Mouse (Mus musculus) embryonic facial prominence, embryonic 10.5 days (tissue): ENCODE measurements at regions not wholly inside any gene's neighbourhood (a gene's known extent, or its start where the extent isn't known, plus 50 kb on each side); places are given as distances from the start of the nearest gene placed in this dataset.

Experiments
- DNase-seq: peaks from one replicate; pipeline ENCODE4 v3.0.0-alpha.2; 2017; ENCODE audit warnings: low spot score
- H3K27ac ChIP-seq: fragments of 300-500 bp; sonication (generic); replicated peaks from 2 replicates; pipeline ENCODE4 v1.5.1; 2016; ENCODE audit warnings: mild to moderate bottlenecking
- H3K27me3 ChIP-seq: fragments of 300-500 bp; sonication (generic); replicated peaks from 2 replicates; pipeline ENCODE4 v1.6.1; 2016; ENCODE audit warnings: low read depth, mild to moderate bottlenecking; ENCODE audit not compliant: poor library complexity, severe bottlenecking
- H3K36me3 ChIP-seq: fragments of 300-500 bp; sonication (generic); replicated peaks from 2 replicates; pipeline ENCODE4 v1.6.1; 2016; ENCODE audit warnings: mild to moderate bottlenecking, moderate library complexity
- H3K4me1 ChIP-seq: fragments of 300-500 bp; sonication (generic); 2 replicates; pipeline ENCODE4 v1.6.1; 2016
- H3K4me3 ChIP-seq: fragments of 300-500 bp; sonication (generic); 2 replicates; pipeline ENCODE4 v1.5.1; 2016; ENCODE audit warnings: mild to moderate bottlenecking, moderate library complexity
- H3K9me3 ChIP-seq: fragments of 300-500 bp; sonication (generic); 2 replicates; pipeline ENCODE4 v1.6.1; 2016; ENCODE audit warnings: mild to moderate bottlenecking
- WGBS: fragments of 180-500 bp; shearing (Covaris S2); methylation state at CpG from one replicate; pipeline ENCODE4 v1.1.7; 2016; 5-methylcytosine and 5-hydroxymethylcytosine counted together

GRCm38 (mm10) chr4:150712856-150713255 lies 60.9 kb upstream of the Slc45a1 start:
- H3K27ac ChIP-seq: no peak overlapping the region; the same call in 1 of the 2 replicates
- no peak overlapping the region for H3K4me3 ChIP-seq
- peaks cover 37% of the 10 kb centered on the region for H3K4me1 ChIP-seq
- H3K9me3 ChIP-seq: no peaks in the 10 kb centered on the region
- H3K36me3 ChIP-seq: no peaks in the 10 kb centered on the region
- peaks cover 7% of the 10 kb centered on the region; the same call in 1 of the 2 replicates for H3K27me3 ChIP-seq
- 68% methylated on average over 10 of the region's 10 CpGs for WGBS
- DNase-seq: no peak

- Histone ChIP-seq H3K36me3 (no peaks in the 10 kb centered on the region), H3K27ac (no peak overlapping the region), H3K27me3 (peaks cover 9% of the 10 kb centered on the region; the same call in 1 of the 2 replicates), H3K9me3 (no peaks in the 10 kb centered on the region), H3K4me1 (peaks cover 32% of the 10 kb centered on the region), H3K4me3 (no peak overlapping the region)
- 93% methylated on average over 6 of the region's 6 CpGs for WGBS
- DNase-seq: no peak
Measured at GRCm38 (mm10) chr4:150711646-150712045, 59.7 kb upstream of the Slc45a1 start.

DNA sequence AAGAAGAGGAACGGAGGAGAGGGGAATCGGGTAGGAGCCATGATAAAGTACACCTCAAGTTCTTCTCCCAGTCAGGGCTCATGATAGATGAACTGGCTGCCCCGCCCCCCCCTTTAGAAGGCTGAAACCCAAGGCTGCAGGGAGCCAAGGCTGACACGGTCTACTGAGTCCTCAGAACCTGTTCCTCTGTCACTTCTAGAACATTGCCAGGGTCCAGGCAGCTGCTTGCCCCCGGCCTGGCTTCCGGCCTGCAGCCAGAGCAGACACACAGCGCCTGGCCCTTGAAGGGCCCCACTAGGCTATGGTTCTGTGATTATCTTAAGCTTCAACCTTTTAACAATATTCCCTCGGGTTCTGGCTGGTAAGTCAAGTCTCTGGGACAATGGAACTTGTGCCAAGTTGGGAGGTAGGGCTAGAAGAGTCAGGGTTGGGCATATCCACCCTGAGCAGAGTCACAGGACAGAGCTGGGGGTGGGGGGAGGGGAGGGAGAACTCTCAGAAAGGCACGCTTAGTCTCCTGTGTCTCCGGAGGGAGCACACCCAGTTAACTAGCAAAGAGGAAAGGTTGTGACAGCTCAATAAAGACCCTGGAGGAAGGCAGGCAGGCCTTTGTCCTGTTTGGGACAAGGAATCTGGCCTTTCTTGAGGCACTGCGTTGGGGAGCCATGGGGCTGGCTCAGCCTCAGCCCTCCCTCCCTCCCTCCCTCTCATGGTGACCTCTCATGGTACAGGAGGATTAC lies 57.6 kb upstream of the Slc45a1 start:
- DNase-seq: peak; percentile 34
- H3K27ac ChIP-seq: peak overlapping the region; percentile 69
- 43% methylated on average over 11 of the region's 11 CpGs for WGBS
- no peaks in the 10 kb centered on the region for H3K9me3 ChIP-seq
- H3K4me3 ChIP-seq: no peak overlapping the region
- no peaks in the 10 kb centered on the region for H3K36me3 ChIP-seq
- H3K4me1 ChIP-seq: peaks cover 23% of the 10 kb centered on the region
- H3K27me3 ChIP-seq: peaks cover 13% of the 10 kb centered on the region; the same call in 1 of the 2 replicates

GRCm38 (mm10) chr4:150708572-150708984 lies 56.6 kb upstream of the Slc45a1 start:
- H3K9me3 ChIP-seq: no peaks in the 10 kb centered on the region
- no peak overlapping the region for H3K4me3 ChIP-seq
- no peaks in the 10 kb centered on the region for H3K36me3 ChIP-seq
- H3K27ac ChIP-seq: no peak overlapping the region; the same call in 1 of the 2 replicates
- H3K4me1 ChIP-seq: peaks cover 23% of the 10 kb centered on the region
- 78% methylated on average over 4 of the region's 4 CpGs for WGBS
- DNase-seq: no peak
- peaks cover 13% of the 10 kb centered on the region; the same call in 1 of the 2 replicates for H3K27me3 ChIP-seq

DNA sequence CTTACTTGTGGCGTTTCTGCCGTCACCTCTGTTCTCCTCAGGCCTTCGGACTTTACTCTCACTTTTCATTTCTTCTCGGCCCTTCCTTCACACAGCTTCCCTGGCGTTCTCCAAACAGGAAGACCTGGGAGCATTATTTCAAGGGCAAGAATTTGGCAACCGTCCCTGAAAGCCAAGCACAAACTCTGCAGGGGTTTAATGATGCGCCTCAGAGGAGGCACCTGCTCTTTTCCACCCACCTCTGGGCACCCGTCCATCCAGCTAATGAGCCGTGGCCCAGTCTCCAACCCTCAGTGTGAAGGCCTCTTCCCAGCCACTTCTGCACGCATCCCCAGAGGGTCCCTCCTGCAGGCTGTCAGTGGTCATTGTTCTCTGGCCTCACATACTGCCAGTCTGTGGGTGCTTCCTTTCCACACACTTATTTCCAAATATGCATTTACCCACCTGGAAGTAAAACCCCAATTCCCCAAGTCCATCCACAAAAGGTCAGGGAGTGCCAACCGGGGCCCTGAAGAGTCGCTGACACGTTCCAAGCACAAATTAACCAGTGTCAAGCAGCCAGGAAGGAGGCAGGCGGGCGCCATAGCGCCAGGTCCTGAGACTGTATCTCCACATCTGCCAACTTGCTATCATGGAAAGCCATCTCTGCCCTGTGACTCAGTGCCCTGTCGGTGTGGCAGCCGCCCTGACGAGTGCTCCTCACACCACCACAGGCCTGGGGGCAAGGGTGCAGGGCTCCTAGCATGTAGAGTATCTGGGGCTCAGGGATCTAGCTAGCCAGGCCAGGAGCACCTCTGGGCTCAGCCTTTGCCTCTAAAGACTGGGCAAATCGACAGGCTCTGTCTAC lies 56.0 kb upstream of the Slc45a1 start:
- Histone ChIP-seq H3K4me3 (no peak overlapping the region), H3K27ac (no peak overlapping the region; the same call in 1 of the 2 replicates), H3K4me1 (peaks cover 23% of the 10 kb centered on the region)

DNA sequence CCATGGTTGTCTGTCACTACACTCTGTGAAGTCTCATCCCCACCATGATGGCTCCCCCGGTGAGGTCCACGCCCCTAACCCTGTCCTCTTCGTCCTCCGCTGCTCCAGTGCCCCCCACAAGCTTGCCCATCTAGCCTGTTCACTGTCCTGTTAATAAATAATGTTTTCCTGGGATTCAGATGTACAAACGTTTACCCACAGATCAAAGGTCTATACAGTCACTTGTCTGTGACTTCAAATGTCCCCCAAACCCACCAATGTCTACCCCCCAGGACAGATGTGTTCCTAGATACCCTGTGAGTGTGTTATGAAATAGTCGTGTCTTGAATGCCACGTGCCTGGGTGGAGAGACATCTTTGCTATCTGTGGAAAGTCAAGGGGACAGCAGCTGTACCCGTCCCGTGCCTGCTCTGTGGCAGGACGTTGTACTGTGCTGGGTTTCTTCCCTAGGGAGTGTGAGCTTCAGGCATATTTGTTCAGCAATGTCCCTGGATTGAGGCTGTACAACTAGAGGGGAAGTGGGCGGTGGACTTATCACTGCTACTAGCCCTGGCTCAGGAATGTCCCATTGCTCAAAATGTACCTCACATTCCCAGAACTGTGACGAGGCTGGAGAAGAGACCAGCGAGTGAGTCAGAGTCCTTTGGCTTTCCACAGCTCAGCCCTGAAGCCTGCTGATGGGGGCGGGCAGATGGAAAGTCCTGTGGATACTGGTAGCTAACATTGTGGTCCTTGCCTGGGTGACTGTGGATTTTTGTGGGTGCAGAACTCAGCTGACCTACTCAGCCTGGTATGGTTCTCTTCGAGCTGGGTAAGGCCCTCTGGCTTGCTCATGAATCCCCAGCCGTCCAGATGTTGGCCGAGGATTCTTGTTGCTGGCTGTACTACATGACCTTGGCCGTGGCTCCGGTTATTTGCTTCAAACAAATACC lies 55.1 kb upstream of the Slc45a1 start:
- Histone ChIP-seq H3K36me3 (no peaks in the 10 kb centered on the region), H3K27me3 (peaks cover 13% of the 10 kb centered on the region; the same call in 1 of the 2 replicates), H3K9me3 (no peaks in the 10 kb centered on the region), H3K27ac (no peak overlapping the region), H3K4me1 (peaks cover 23% of the 10 kb centered on the region), H3K4me3 (no peak overlapping the region)
- 82% methylated on average over 19 of the region's 19 CpGs for WGBS
- DNase-seq: no peak

More for the DNA sequence above, 56.0 kb upstream of the Slc45a1 start:
- WGBS: 83% methylated on average over 20 of the region's 20 CpGs
- no peaks in the 10 kb centered on the region for H3K36me3 ChIP-seq
- DNase-seq: no peak
- H3K27me3 ChIP-seq: peaks cover 13% of the 10 kb centered on the region; the same call in 1 of the 2 replicates
- H3K9me3 ChIP-seq: no peaks in the 10 kb centered on the region

DNA sequence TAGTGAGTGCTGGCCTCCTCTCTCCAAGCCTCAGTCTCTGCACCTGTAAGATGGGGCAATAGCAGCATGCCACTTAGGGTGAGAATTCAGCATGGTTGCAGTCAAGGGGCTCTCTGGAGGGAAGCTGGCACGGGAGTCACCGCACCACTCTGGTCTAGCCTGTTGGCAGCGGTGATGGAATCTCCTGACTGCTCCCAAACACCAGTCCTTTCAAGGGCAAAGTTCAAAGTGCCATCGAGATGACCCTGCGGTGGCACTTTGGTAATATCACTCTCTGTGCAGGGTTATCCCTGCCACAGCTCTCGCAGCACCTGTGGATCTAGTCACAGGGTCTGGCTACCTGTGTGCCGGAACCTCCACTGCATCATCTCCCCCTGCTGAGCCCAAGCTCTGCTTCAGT lies 54.3 kb upstream of the Slc45a1 start:
- peaks cover 23% of the 10 kb centered on the region for H3K4me1 ChIP-seq
- H3K27me3 ChIP-seq: peaks cover 13% of the 10 kb centered on the region; the same call in 1 of the 2 replicates
- WGBS: 92% methylated on average over 7 of the region's 7 CpGs
- no peak for DNase-seq
- H3K9me3 ChIP-seq: no peaks in the 10 kb centered on the region
- H3K27ac ChIP-seq: no peak overlapping the region
- H3K36me3 ChIP-seq: no peaks in the 10 kb centered on the region
- no peak overlapping the region for H3K4me3 ChIP-seq

DNA sequence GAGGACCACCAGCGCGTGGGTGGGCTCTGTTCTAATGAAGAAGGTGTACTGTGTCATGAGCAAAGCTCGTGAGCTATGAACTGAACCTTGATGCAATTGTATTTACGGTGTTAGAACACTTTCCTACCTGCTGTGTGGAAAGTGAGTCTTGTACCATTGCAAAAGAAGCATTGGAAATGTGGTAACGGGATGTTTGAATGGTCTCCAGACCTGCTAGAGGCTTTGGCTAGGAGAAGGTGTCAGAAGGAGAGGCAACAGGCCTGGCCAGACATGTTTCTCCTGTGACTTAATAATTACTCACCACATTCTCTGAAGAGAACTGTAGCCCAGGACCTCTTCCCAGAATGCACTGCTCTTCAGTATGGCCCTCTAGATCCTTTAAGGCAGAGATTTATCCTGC lies 51.3 kb upstream of the Slc45a1 start:
- H3K4me3 ChIP-seq: no peak overlapping the region
- DNase-seq: no peak
- WGBS: 91% methylated on average over 5 of the region's 5 CpGs
- no peaks in the 10 kb centered on the region for H3K36me3 ChIP-seq
- H3K4me1 ChIP-seq: peaks cover 7% of the 10 kb centered on the region; the same call in 1 of the 2 replicates
- no peaks in the 10 kb centered on the region for H3K9me3 ChIP-seq
- peaks cover 11% of the 10 kb centered on the region; the same call in 1 of the 2 replicates for H3K27me3 ChIP-seq
- H3K27ac ChIP-seq: no peak overlapping the region
